Mouse (Mus musculus) lung, adult 2 months (tissue): ENCODE results near the gene Dctn1.

Source experiments
- CTCF ChIP-seq: fragments of 200-500 bp; IDR thresholded peaks from 2 replicates; pipeline ENCODE4 v1.5.1; 2011; ENCODE audit warnings: mild to moderate bottlenecking, low read length, control low read depth; ENCODE audit not compliant: insufficient read depth
- POLR2A ChIP-seq: fragments of 200-500 bp; IDR thresholded peaks from 2 replicates; pipeline ENCODE4 v1.6.1; 2011; ENCODE audit warnings: low read depth, mild to moderate bottlenecking, control low read depth, low read length, borderline replicate concordance; ENCODE audit errors: extremely low read depth

- TF ChIP-seq POLR2A (no peak), CTCF (no peak)
Observed at GRCm38 (mm10) chr6:83145209-83145608, 20.5 kb upstream of the Dctn1 start.
